Mouse (Mus musculus) kidney, postnatal 10 days (tissue): ENCODE measurements at regions not wholly inside any gene's neighbourhood (a gene's known extent, or its start where the extent isn't known, plus 50 kb on each side); places are given as distances from the start of the nearest gene placed in this dataset.

Experiments
- DNase-seq: peaks from one replicate; pipeline ENCODE4 v3.0.0; 2021; ENCODE audit warnings: mixed read lengths

GRCm38 (mm10) chr16:26164066-26164465 is 58.5 kb upstream of the P3h2 start:
- peak; percentile 61 for DNase-seq

GRCm38 (mm10) chr16:26163401-26163800 is 57.8 kb upstream of the P3h2 start:
- no peak for DNase-seq

GRCm38 (mm10) chr16:26157606-26158005 is 52.0 kb upstream of the P3h2 start:
- no peak for DNase-seq
